Mouse (Mus musculus): ENCODE results near the gene Csrp2.

Gene Csrp2

DNA sequence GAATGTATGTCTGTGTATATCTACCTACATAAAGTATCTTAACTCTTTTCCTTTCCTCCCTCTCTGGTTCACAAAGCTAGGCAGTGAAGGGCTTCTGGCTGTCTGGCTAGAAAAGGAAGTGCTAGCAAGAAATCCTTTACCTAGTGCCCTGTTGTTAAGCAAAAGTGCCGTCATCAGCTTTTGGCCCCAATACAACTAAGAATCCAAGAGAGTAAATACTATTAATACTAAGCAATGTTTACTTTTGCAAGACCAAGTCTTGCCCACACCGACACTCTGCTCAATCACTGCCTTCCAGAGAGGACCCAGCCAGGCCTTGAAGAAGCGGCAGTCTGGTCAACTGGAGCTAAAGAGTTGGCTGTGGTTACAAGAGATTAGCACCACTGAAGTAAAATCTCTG is 51.5 kb downstream of the Csrp2 start:
- DNase-seq (ENCODE audit: low read depth) = no peak

DNA sequence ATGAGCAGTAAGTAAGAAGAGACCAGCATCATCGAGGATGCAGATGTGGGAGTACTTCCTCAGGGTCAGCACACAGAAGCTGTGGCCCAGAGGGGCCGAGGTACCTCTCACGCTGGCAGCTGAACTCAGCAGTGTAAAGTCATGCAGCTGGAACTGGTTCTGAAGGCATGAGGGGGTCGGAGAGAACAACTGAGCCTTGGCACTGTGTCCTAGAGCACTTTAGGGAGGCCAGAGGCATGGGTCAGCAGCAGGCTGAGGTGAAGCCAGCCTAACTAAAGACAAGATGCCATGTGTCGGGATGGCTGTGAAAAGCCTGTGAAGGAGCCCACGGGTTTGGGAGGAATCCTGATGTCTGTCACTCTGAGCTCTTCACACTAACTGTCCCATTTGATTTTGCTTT is 51.9 kb downstream of the Csrp2 start:
- DNase-seq (ENCODE audit: low read depth) = no peak

DNA sequence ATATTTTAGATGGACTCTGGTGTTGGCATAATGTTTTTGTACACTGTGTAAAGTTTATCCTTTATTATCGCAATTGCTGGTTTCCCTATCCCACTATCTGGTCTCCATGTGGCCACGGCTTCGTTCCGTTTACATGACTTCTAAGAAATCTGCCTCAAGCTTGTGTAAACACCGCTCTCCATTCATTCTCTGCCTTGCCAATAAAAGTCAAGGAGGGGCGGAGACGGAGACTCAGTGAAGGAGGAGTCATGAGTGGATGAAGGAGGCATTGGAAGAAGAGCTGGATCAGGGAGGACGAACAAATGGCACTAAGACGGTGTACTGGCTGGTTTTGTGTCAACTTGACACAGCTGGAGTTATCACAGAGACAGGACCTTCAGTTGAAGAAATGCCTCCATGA is 52.4 kb downstream of the Csrp2 start:
- no peak for DNase-seq (ENCODE audit: low read depth)

DNA sequence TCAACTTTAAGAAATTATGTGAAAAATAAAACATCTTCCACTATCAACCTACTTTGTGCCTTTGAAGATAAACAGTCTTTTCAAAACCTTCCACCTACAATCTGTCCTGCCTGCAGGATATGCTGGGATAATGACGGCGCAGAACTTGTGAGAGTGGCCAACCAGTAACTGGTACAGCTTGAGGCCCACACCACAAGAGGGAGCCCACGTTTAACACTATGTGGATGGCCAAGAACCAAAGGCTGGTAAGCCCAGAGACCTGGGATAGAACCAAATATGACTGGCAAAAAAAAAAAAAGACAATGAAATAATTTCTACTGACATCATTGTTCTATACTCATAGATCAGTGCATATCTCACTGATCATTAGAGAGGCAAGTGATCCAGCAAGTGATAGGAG is 54.9 kb downstream of the Csrp2 start:
- peak; percentile 28 for DNase-seq (ENCODE audit: low read depth)

- no peak for DNase-seq (ENCODE audit: low read depth)
These were observed 55.3 kb downstream of the Csrp2 start for GRCm38 (mm10) chr10:110974885-110975284.

DNA sequence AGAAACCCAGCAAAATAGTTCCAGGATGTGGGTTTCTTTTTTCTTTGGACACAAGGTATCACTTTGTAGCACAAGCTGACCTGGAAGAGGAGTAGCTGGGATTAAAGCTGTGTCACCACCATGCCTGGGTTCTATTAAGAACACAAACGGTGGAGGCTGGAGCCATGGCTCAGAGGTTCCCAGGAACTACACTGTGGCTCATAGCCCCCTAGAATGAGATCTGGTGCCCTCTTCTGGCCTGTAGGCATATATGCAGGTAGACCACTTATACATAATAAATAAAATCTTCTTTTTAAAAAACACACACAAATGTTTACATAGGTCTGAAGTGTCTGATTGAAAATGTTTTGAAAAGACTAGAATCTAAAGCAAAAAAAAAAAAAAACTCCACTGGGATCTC is 56.5 kb downstream of the Csrp2 start:
- DNase-seq (ENCODE audit: low read depth) = peak; percentile 68

DNA sequence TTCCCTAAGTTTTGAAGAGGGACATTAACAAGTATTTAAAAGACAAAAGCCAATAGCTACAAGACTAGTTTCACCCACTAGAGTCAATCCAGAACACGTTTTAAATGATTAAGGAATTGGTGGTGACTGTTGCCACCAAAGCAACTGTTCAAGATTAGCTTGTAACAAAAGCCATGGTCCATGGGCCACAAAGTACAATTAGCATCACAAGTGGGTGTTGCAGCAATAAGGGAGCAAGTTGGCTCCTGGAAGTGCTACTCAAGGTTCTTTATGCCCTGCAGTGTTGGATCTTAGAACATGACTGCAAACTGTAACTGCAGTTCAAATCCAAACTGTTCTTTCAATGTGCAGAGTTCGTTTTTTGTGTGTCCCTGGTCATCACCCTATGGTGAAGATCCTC is 57.8 kb downstream of the Csrp2 start:
- DNase-seq (ENCODE audit: low read depth) = no peak

DNA sequence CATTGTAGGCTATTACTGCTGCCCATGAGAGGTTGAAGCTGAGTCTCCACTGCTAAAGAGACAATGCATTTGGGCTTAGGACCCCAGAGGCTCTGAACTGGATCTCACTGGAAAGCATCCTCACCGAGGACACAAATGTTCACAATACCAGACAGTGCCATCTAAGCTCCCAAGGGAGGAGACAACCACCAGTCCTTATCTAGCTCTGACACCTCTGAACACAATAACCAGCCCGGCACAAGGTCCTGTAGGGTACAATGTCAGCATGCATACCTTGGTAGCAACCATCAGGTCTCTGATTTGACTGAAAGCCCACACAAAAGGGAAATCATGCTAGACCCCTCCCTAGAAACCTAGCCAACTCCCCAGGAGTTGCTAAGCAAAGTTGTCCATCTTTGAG is 59.8 kb downstream of the Csrp2 start:
- DNase-seq (ENCODE audit: low read depth) = no peak

DNA sequence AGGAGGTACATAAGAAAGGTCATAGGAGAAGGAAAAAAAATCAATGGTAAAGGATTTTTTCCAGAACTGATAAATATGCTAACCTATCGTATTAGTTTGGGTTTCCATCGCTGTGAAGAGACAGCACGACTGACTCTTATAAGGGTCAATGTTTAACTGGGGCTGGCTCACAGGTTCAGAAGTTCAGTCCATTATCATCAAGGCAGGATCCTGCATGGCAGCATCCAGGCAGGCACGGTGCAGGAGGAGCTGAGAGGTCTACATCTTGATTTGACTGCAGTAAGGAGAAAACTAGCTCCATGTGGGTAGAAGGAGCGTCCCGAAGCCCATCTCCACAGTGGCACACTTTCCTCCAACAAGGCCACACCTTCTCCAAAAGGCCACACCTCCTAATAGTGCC is 60.9 kb downstream of the Csrp2 start:
- DNase-seq (ENCODE audit: low read depth) = no peak

DNA sequence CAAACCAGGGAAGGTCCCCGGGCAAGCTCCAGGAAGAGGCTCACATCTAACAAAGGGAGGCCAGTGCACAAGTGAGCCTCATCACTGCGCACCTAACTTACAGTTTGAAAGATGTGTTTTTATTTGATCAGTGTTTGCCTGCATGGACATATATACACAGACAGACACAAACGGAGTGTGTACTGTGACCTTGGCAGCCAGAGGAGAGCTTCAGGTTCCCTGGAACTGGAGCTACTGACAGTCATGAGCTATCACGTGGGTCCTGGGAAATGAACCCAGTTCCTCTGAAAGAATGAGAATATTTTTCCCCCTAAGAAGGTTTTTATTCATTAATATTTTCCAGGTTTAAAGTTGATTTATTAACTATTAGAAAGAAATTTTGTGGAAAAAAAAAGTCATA is 63.2 kb downstream of the Csrp2 start:
- DNase-seq (ENCODE audit: low read depth) = no peak

- DNase-seq (ENCODE audit: low read depth) = no peak
These were observed 67.1 kb downstream of the Csrp2 start for GRCm38 (mm10) chr10:110986682-110987081.
